Mouse (Mus musculus): ENCODE measurements around the gene Gpha2.
A peak's percentile ranks its signal among the peaks of the same experiment; 100 is the strongest.

Gene Gpha2

GRCm38 (mm10) chr19:6241274-6242107 lies 15.3 kb downstream of the Gpha2 start, which contains the start of gene Atg2a:
Gene Atg2a (plus strand): TSS chr19:6241668.
- DNase-seq (ENCODE audit: extremely low read depth, low read depth): peak; percentile 99

GRCm38 (mm10) chr19:6242281-6242680 lies 16.1 kb downstream of the Gpha2 start:
- DNase-seq (ENCODE audit: extremely low read depth, low read depth): peak; percentile 86

GRCm38 (mm10) chr19:6243226-6243625 lies 17.0 kb downstream of the Gpha2 start:
- DNase-seq (ENCODE audit: extremely low read depth, low read depth): no peak

GRCm38 (mm10) chr19:6245806-6246205 lies 19.6 kb downstream of the Gpha2 start:
- DNase-seq (ENCODE audit: extremely low read depth, low read depth): no peak

- no peak for DNase-seq (ENCODE audit: extremely low read depth, low read depth)
Observed at GRCm38 (mm10) chr19:6247526-6248300, 21.5 kb downstream of the Gpha2 start.

DNA sequence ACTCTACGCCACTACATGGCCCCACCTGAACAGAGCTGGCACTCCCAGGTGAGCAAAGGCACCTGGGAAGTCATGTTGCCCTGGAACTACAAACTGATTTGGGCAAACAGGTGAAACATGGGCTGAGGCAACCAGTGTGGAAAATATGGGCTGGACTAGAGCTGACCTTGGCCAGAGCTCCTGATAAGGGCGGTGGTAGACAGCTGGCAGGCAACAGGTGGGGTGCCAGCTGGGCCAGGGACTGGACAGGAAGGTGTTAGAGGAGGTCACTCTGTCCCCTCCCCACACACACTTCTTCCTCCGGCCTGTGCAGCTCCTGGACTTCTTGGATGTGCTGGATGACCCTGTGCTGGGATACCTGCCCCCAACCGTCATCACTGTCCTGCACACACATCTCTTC lies 26.8 kb downstream of the Gpha2 start:
- no peak for DNase-seq (ENCODE audit: extremely low read depth, low read depth)

DNA sequence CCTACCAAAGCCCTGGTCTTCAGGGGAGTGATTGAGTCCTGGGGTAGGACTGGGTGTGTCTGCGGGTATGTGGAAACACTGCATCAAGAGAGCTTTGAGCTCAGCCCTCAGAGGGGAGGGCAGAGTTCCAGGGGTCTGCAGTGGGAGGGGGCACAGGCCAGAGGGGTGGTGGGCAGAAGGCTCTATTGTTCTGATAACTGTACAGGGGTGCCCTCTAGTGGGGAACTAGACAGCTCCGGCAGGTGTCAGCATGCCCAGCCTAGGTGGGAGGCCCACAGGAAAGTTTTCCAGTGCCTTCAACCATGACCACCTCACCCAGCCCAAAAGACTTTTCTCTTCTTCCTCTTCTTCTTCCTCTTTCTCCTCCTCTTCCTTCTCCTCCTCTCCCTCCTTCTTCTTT lies 34.2 kb downstream of the Gpha2 start:
- no peak for DNase-seq (ENCODE audit: extremely low read depth, low read depth)

GRCm38 (mm10) chr19:6260946-6261345 lies 34.8 kb downstream of the Gpha2 start:
- DNase-seq (ENCODE audit: extremely low read depth, low read depth): no peak

GRCm38 (mm10) chr19:6261379-6261778 lies 35.2 kb downstream of the Gpha2 start:
- no peak for DNase-seq (ENCODE audit: extremely low read depth, low read depth)

DNA sequence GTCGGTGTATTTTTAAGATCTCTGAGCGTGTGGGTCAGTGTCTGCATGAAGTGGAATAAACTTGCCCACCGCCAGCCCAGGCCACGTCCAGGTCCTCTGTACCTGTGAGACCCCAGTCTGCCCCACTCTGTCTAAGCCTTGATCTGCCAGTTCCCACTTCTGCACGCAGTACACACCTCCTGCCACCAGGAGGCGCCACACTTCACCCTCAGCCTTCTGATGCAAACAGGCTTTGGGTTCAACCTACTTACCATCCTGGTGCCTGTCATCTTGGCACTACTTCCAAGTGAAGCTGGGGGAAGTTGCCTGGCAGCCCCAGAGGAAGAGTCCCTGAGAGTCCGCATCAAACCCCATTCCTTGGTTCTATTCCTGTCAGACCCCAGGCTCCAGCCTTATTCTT lies 36.0 kb downstream of the Gpha2 start:
- peak; percentile 41 for DNase-seq (ENCODE audit: extremely low read depth, low read depth)

DNA sequence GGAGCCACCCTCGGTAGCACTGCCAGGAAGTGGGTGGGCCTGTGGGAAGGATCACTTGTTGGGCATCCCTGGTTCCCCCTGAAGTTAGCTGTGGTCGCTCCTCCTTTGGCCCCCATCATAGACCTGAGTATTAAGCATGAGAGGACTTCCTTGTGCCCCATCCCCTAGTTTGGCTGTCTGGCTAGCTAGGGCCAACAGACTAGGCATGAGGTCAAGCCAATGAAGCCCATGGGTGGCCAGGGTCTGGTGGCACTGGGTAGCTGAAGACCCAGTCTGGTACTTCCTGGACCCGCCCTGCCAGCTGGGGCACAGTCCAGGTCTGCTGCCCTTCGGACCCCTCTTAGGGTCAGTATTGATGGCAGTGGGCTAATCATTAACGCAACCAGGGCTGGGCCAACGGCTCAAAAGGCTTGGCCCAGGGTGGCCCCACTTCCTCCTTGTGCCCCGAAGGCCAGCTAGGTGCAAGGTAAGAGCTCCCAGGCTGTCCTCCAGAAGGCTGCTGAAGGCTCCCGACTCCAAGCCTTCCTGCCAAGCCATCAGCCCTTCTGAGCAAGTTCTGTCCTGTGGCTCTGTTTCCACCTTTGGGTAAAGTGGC lies 36.8 kb downstream of the Gpha2 start:
- DNase-seq (ENCODE audit: extremely low read depth, low read depth): no peak

- no peak for DNase-seq (ENCODE audit: extremely low read depth, low read depth)
Observed at GRCm38 (mm10) chr19:6264200-6264599, 38.0 kb downstream of the Gpha2 start.

DNA sequence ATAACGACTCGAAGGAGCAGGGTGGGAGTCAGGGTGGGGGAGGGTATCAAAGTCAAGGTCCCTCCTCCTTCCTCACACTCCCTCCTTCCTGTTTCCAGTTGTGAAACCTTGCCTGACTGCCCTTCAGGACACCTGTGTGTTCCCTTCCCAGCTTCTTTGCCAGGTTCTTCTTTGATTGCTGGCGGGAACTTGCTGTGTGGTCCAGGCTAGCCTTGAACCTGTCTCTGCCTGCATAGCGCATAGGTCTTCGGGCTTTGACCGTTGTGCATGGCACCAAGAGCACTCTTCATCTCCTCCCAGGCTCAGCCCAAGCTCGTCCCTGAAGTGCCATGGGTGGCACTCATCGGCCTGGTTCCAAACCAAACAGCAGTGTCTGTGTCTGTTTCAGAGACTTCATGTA lies 38.8 kb downstream of the Gpha2 start:
- no peak for DNase-seq (ENCODE audit: extremely low read depth, low read depth)

DNA sequence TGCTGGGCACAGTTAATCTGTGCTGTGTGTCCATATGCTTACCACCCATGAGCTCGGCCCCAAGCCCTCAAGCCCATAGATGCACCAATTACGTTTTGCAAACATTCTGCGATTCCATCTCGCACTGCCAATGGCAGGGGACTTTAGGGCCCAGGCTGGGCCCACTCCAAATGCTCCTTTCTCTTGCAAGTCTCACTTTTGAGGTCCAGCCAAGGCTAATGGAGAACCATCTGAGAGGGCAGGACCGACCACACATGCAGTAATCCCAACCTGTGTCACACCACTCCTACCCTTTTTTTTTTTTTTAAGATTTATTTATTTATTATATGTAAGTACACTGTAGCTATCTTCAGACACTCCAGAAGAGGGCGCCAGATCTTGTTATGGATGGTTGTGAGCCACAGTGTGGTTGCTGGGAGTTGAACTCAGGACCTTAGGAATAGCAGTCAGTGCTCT lies 39.6 kb downstream of the Gpha2 start:
- no peak for DNase-seq (ENCODE audit: extremely low read depth, low read depth)

DNA sequence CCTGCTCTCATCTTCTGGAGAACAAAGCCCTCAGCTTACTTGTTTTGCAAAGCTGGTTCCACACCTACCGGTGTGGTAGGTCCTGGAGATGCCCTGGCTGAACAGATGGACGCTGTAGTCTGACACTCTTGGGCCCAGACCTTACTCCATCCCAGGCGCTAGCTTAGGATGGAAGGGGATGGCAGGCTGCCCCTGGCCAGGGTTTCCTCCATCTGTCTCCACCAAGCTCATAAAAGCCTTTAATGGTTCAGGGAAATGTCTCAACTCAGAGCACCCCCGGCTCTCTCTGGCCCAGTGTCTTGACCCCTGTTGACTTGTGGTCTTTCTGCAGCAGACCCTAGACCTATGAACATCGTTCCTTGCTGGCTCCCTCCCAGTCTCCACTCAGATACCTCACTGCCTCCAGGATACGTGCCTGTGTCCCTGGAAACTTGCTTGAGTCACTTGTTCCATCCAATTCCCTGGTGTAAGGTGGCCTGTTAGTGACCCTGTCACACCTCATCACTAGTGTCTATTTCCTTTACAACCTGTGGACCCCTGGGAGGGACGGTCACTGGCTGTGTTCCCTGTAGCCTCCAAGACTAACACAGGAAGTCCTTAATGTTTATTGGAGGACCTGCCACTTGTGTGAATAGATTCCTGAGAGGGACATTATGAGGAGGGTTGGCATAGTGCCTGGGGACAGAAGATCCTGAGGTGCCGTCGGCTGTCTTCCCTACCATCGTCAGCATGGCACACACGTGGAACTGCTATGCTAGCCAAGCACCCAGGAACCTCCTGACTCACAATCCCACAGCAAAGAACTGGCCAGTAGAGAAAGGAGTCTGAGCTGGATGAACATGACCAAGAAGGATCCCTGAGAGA lies 41.4 kb downstream of the Gpha2 start:
- DNase-seq (ENCODE audit: extremely low read depth, low read depth): no peak

DNA sequence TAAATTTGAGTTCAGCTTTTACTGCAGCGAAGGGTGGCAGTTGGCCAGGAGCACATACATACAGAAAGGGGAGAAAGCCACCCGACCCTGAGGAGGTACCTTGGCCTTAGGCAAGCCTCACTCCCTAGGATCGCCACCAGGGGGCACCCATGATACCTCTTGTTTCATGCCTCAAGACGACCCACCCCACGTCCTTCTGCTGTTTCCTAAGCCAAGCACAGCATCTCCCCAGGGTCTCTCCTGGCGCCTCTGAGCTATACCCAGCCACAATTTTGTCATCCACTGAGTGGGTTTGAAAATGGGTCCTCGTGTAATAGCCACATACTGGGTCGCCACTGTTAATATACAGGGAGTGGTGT lies 42.0 kb downstream of the Gpha2 start:
- peak; percentile 73 for DNase-seq (ENCODE audit: extremely low read depth, low read depth)

DNA sequence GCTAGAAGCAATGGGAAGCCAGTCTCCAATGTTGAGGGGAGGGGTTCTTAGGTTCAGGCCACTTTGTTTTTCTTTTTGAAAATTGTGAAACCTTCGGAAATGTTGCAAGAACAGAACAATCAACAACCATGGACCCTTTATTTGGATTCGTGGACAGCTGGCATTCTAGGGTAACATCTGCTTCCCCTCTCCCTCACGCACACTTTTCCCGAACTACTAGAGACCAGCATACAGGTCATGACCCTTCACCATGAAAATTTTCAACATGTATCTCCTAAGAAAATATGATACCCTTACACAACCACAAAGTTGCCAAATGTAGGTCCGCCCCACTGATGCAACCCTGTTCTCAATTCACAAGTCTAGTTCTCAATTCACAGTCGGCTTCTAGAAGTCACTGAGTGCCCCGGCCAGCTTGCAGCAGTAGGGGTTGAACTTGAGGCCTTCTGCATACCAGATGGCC lies 42.5 kb downstream of the Gpha2 start:
- no peak for DNase-seq (ENCODE audit: extremely low read depth, low read depth)

DNA sequence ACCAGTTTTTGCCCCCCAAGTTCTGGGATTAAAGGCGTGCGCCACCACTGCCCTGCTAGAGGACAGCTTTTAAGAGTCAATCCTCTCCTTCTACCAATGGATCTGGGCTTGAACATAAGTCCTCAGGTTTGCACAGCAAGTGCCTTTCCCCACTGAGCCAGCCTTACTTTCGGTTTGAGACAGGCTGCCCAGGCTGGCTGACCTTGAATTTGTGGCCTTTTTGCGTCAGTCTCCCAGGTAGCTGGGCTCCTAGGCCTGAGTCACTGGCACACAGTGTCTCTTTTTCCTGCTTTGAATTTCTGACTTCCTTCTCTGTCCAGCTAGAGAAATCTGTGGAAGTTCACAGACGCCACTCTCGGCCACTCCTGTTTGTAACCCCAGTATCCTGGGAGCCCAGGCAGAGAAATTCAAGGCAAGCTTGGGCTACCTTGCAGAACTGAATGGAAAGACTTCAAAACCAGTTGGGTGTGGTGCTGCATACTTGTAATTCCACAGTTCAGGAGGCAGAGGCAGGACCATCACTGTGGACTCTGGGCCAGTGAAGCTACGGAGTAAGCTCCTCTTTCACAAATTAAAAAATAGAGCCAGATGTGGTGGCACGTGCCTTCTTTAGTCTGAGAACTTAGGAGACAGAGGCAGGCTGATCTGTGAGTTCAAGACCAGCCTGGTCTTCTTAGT lies 43.8 kb downstream of the Gpha2 start:
- no peak for DNase-seq (ENCODE audit: extremely low read depth, low read depth)

DNA sequence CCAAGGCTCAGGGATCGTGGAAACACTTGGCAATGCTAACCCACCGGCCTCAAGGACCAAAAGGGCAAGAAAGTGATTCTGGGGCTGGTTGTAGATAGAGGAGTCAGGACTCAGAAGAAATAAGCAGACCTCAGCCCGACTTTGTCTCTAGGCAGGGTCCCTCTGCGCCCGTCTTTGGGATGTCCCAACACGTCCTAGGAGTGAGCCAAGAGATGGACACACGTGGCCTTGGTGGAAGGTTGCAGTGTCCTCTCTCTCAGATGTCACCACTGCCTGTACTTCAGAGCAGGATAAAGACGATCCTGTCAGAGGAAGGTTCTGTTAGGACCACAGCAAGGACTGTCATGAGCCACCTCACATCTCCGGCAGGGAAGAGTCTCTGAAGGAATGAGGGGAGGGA lies 44.5 kb downstream of the Gpha2 start:
- DNase-seq (ENCODE audit: extremely low read depth, low read depth): no peak

- DNase-seq (ENCODE audit: extremely low read depth, low read depth): no peak
Observed at GRCm38 (mm10) chr19:6271206-6271605, 45.0 kb downstream of the Gpha2 start.

DNA sequence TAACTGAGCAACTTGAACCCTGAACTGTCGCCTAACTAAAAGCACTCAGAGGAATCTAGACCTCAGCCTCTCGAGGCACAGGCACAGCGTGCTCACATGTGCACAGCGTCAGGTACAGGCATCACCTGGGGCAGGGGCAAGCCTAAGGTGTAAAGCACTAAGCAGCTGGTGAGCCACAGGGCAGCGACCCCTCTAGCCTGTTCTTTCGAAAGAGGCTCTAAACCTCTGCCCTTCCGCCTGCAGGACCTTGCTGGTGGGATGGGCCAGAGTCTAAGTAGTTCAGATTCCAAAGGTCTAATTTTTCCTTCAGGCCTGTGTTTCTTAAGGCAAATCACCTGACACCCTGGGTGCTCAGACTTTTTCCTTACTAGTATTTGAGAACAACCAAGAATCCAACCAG lies 45.9 kb downstream of the Gpha2 start:
- no peak for DNase-seq (ENCODE audit: extremely low read depth, low read depth)

Measured in MEL-GATA-1-ER (cell line).